Mouse (Mus musculus): ENCODE measurements around the gene Apc2. TPM values are rescaled to one million over a fixed set of nuclear protein-coding genes. Genes with fewer than 3 reads are reported as not detected.

Apc2 gene
- polyA plus RNA-seq, 1 experiment from 2014 or later = 234 TPM

- Histone ChIP-seq H3K4me3 (replicated peaks; ENCODE audit: low read length) (no peak overlapping the region), H3K27ac (ENCODE audit: low read length) (no peak overlapping the region), H3K27me3 (replicated peaks; ENCODE audit: control insufficient read depth, insufficient read depth, low read length) (no peaks in the 10 kb centered on the region), H3K9ac (replicated peaks; ENCODE audit: low read depth, low read length) (no peak overlapping the region), H3K4me2 (ENCODE audit: low read length) (no peak overlapping the region), H3K36me3 (ENCODE audit: control insufficient read depth, insufficient read depth) (peaks cover 48% of the 10 kb centered on the region), H3K9me3 (ENCODE audit: control insufficient read depth, low read length) (no peaks in the 10 kb centered on the region), H3K4me1 (replicated peaks; ENCODE audit: control insufficient read depth, insufficient read depth, low read length) (peaks cover 34% of the 10 kb centered on the region)
- 57% methylated on average over 16 of the region's 16 CpGs for WGBS
- no peak for ATAC-seq
Observed at GRCm38 (mm10) chr10:80314494-80315001, 18.8 kb downstream of the Apc2 start.

GRCm38 (mm10) chr10:80315315-80315714, 19.5 kb downstream of the Apc2 start:
- Histone ChIP-seq H3K4me1 (replicated peaks; ENCODE audit: control insufficient read depth, insufficient read depth, low read length) (peaks cover 40% of the 10 kb centered on the region), H3K36me3 (ENCODE audit: control insufficient read depth, insufficient read depth) (peaks cover 45% of the 10 kb centered on the region), H3K27me3 (replicated peaks; ENCODE audit: control insufficient read depth, insufficient read depth, low read length) (no peaks in the 10 kb centered on the region), H3K4me3 (replicated peaks; ENCODE audit: low read length) (no peak overlapping the region), H3K9ac (replicated peaks; ENCODE audit: low read depth, low read length) (no peak overlapping the region), H3K4me2 (ENCODE audit: low read length) (no peak overlapping the region), H3K27ac (ENCODE audit: low read length) (no peak overlapping the region), H3K9me3 (ENCODE audit: control insufficient read depth, low read length) (no peaks in the 10 kb centered on the region)
- 57% methylated on average over 26 of the region's 27 CpGs for WGBS
- ATAC-seq = no peak

- peaks cover 40% of the 10 kb centered on the region for H3K4me1 ChIP-seq (replicated peaks; ENCODE audit: control insufficient read depth, insufficient read depth, low read length)
- peaks cover 39% of the 10 kb centered on the region for H3K36me3 ChIP-seq (ENCODE audit: control insufficient read depth, insufficient read depth)
- H3K27me3 ChIP-seq (replicated peaks; ENCODE audit: control insufficient read depth, insufficient read depth, low read length) = no peaks in the 10 kb centered on the region
- H3K4me3 ChIP-seq (replicated peaks; ENCODE audit: low read length) = no peak overlapping the region
- no peak overlapping the region for H3K27ac ChIP-seq (ENCODE audit: low read length)
- peak; percentile 52 for ATAC-seq
- 24% methylated on average over 11 of the region's 11 CpGs for WGBS
- no peak overlapping the region for H3K9ac ChIP-seq (replicated peaks; ENCODE audit: low read depth, low read length)
- H3K9me3 ChIP-seq (ENCODE audit: control insufficient read depth, low read length) = no peaks in the 10 kb centered on the region
- no peak overlapping the region for H3K4me2 ChIP-seq (ENCODE audit: low read length)
Observed at GRCm38 (mm10) chr10:80316359-80316781, 20.6 kb downstream of the Apc2 start.

GRCm38 (mm10) chr10:80317011-80317410, 21.2 kb downstream of the Apc2 start:
- Histone ChIP-seq H3K9ac (replicated peaks; ENCODE audit: low read depth, low read length) (no peak overlapping the region), H3K36me3 (ENCODE audit: control insufficient read depth, insufficient read depth) (peaks cover 32% of the 10 kb centered on the region), H3K4me1 (replicated peaks; ENCODE audit: control insufficient read depth, insufficient read depth, low read length) (peaks cover 40% of the 10 kb centered on the region), H3K9me3 (ENCODE audit: control insufficient read depth, low read length) (no peaks in the 10 kb centered on the region), H3K4me2 (ENCODE audit: low read length) (no peak overlapping the region), H3K4me3 (replicated peaks; ENCODE audit: low read length) (no peak overlapping the region), H3K27ac (ENCODE audit: low read length) (no peak overlapping the region), H3K27me3 (replicated peaks; ENCODE audit: control insufficient read depth, insufficient read depth, low read length) (no peaks in the 10 kb centered on the region)
- ATAC-seq = no peak
- 60% methylated on average over 10 of the region's 10 CpGs for WGBS

GRCm38 (mm10) chr10:80320340-80320760, 24.6 kb downstream of the Apc2 start, which contains the start of gene 2310011J03Rik:
TSS of gene 2310011J03Rik (minus strand) at chr10:80320537.
- Histone ChIP-seq H3K27me3 (replicated peaks; ENCODE audit: control insufficient read depth, insufficient read depth, low read length) (no peaks in the 10 kb centered on the region), H3K9ac (replicated peaks; ENCODE audit: low read depth, low read length) (peak within 1 kb of the TSS; percentile 65), H3K4me1 (replicated peaks; ENCODE audit: control insufficient read depth, insufficient read depth, low read length) (peaks cover 47% of the 10 kb centered on the region), H3K36me3 (ENCODE audit: control insufficient read depth, insufficient read depth) (peaks cover 14% of the 10 kb centered on the region; the same call in 1 of the 2 replicates), H3K9me3 (ENCODE audit: control insufficient read depth, low read length) (no peaks in the 10 kb centered on the region), H3K27ac (ENCODE audit: low read length) (peak within 1 kb of the TSS; percentile 29), H3K4me3 (replicated peaks; ENCODE audit: low read length) (peak within 1 kb of the TSS; percentile 52), H3K4me2 (ENCODE audit: low read length) (peak within 1 kb of the TSS; percentile 96)
- ATAC-seq = peak; percentile 68
- WGBS = under 1% methylated on average over 34 of the region's 34 CpGs

GRCm38 (mm10) chr10:80321014-80321669, 25.4 kb downstream of the Apc2 start:
- 76% methylated on average over 6 of the region's 6 CpGs for WGBS
- Histone ChIP-seq H3K27ac (ENCODE audit: low read length) (no peak overlapping the region), H3K9me3 (ENCODE audit: control insufficient read depth, low read length) (no peaks in the 10 kb centered on the region), H3K4me2 (ENCODE audit: low read length) (no peak overlapping the region), H3K36me3 (ENCODE audit: control insufficient read depth, insufficient read depth) (peaks cover 11% of the 10 kb centered on the region; the same call in 1 of the 2 replicates), H3K4me3 (replicated peaks; ENCODE audit: low read length) (no peak overlapping the region), H3K27me3 (replicated peaks; ENCODE audit: control insufficient read depth, insufficient read depth, low read length) (no peaks in the 10 kb centered on the region), H3K4me1 (replicated peaks; ENCODE audit: control insufficient read depth, insufficient read depth, low read length) (peaks cover 39% of the 10 kb centered on the region), H3K9ac (replicated peaks; ENCODE audit: low read depth, low read length) (no peak overlapping the region)
- ATAC-seq = no peak

- ATAC-seq = no peak
- no peaks in the 10 kb centered on the region for H3K9me3 ChIP-seq (ENCODE audit: control insufficient read depth, low read length)
- peaks cover 9% of the 10 kb centered on the region; the same call in 1 of the 2 replicates for H3K36me3 ChIP-seq (ENCODE audit: control insufficient read depth, insufficient read depth)
- H3K4me3 ChIP-seq (replicated peaks; ENCODE audit: low read length) = no peak overlapping the region
- no peak overlapping the region for H3K9ac ChIP-seq (replicated peaks; ENCODE audit: low read depth, low read length)
- no peak overlapping the region for H3K4me2 ChIP-seq (ENCODE audit: low read length)
- 88% methylated on average over 21 of the region's 21 CpGs for WGBS
- H3K4me1 ChIP-seq (replicated peaks; ENCODE audit: control insufficient read depth, insufficient read depth, low read length) = peaks cover 33% of the 10 kb centered on the region
- H3K27ac ChIP-seq (ENCODE audit: low read length) = no peak overlapping the region
- no peaks in the 10 kb centered on the region for H3K27me3 ChIP-seq (replicated peaks; ENCODE audit: control insufficient read depth, insufficient read depth, low read length)
Observed at GRCm38 (mm10) chr10:80321670-80322581, 26.1 kb downstream of the Apc2 start.

GRCm38 (mm10) chr10:80322811-80323211, 27.0 kb downstream of the Apc2 start:
- H3K27ac ChIP-seq (ENCODE audit: low read length) = no peak overlapping the region

More at GRCm38 (mm10) chr10:80322811-80323211, 27.0 kb downstream of the Apc2 start:
- H3K9ac ChIP-seq (replicated peaks; ENCODE audit: low read depth, low read length) = peak overlapping the region; percentile 65
- no peaks in the 10 kb centered on the region for H3K9me3 ChIP-seq (ENCODE audit: control insufficient read depth, low read length)
- 5% methylated on average over 28 of the region's 28 CpGs for WGBS
- peak overlapping the region; percentile 89 for H3K4me2 ChIP-seq (ENCODE audit: low read length)
- no peaks in the 10 kb centered on the region for H3K27me3 ChIP-seq (replicated peaks; ENCODE audit: control insufficient read depth, insufficient read depth, low read length)
- peak overlapping the region; percentile 54 for H3K4me3 ChIP-seq (replicated peaks; ENCODE audit: low read length)
- no peak; the same call in 1 of the 2 replicates for ATAC-seq
- 0 out of 2 replicates have a peak, but pooled peaks cover 4% of the 10 kb centered on the region for H3K36me3 ChIP-seq (ENCODE audit: control insufficient read depth, insufficient read depth)
- peaks cover 24% of the 10 kb centered on the region for H3K4me1 ChIP-seq (replicated peaks; ENCODE audit: control insufficient read depth, insufficient read depth, low read length)

Data from forebrain, embryonic 16.5 days (tissue).